Mouse (Mus musculus): ENCODE results near the gene Cdhr3. TPM values are rescaled to one million over a fixed set of nuclear protein-coding genes. Genes with fewer than 3 reads are reported as not detected.

Gene Cdhr3
- polyA plus RNA-seq (2021; fragmentation: Nextera tagmentation), result 1.8 and 3.4 TPM in 2 replicates
- long read RNA-seq, experiment 1, partial matches to known transcripts, result 1 of 1 reads
- long read RNA-seq, experiment 1, other reads (novel, unspliced or antisense), result 0 of 1 reads
- long read RNA-seq, experiment 2, partial matches to known transcripts, result 1 of 1 reads
- long read RNA-seq, experiment 2, other reads (novel, unspliced or antisense), result 0 of 1 reads

DNA sequence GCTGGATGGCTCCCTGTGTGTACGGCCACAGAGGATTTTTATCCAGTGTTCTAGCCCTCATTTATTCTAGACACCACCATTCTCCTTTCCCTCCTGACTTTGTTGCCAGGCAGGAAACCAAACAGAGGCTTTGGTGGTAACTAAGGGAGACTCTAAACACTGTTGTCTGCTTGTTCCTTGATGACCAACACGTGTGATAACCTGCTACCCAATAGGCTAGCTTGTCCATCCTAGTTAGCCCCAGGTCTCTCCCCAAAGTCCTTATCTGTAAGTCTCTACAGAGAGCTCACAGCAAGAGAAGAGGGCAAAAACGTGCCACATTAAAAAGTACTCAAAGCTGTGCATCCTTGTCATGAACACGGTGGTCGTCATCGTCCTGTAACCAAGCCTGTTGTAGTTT lies at the start of gene Cdhr3:
Cdhr3 (minus strand) TSS at position 101 of the 400 bp plus-strand sequence.

Other genes starting within 250 kb of the Cdhr3 start
- gene Sypl, start 139.0 kb downstream of the Cdhr3 start, polyA plus RNA-seq (2021; fragmentation: Nextera tagmentation), result 69.9 and 72.1 TPM in 2 replicates
- gene Atxn7l1, start 54.8 kb upstream of the Cdhr3 start, polyA plus RNA-seq (2021; fragmentation: Nextera tagmentation), result 12.3 and 21.9 TPM in 2 replicates

All from left cerebral cortex, adult 6 months (tissue).